Mouse (Mus musculus) cerebellum, postnatal 36 days (tissue): ENCODE measurements at regions not wholly inside any gene's neighbourhood (a gene's known extent, or its start where the extent isn't known, plus 50 kb on each side); places are given as distances from the start of the nearest gene placed in this dataset.
A peak's percentile ranks its signal among the peaks of the same experiment; 100 is the strongest.

ENCODE experiments used
- DNase-seq, 2 experiments: peaks; one replicate each; pipeline ENCODE4 v3.0.0; 2021 to 2022; ENCODE audit warnings: mixed read lengths in 2 of 2

DNA sequence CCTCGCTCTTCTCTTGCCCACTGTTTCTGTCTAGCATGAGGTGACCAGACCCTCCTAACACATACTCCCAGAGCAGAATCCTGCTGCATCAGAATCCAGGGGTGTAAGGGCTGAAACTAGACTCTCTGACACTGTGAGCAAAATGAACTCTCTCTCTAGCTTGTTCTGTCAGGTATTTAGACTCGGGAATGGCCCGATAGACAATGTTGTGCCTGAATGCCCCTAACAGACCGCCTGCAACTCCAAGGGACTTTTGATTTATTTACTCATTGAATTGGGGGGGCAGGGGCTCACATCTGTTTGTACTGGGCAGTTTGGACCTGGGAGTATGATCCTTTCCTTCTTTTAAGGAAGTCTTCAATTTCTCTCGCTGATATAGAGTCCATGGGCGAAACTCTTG lies 469.3 kb upstream of the Trpc7 start:
- no peak for DNase-seq

DNA sequence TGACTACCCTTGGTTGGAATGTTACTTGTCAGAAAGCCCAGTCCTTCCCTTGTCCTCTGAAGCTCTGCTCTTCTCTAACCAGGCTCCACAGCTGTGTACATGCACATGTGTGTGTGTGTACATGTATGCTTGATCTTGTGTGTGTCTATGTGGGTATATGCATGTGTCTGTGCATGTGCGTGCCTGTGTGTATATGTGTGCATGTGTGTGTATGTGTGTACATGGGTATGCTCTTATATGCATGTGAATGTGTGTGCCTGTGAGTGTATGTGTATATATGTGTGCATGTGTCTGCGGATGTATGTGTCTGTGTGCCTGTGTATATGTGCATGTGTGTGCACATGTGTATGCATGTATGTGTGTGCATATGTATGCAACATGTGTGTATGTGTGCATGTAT lies 468.6 kb upstream of the Trpc7 start:
- no peak for DNase-seq

DNA sequence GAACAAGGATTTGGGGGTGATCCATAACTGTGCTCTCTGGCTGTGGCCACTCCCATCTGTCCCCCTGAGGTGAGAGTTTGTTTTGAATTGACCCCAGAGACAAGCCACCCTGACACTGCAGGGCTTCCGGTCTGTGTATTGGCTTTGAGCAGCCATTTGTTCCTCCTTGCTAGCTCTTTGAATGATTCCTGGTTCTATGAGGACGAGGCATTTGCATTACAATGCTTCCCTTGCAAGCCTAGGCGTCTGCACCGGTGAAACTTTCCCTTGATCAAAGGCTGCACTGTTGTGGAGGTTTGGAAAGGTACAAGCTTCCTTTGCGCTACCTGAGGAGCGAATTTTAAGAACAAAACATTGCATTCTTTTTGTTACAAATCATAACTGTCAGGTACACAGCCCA lies 466.8 kb upstream of the Trpc7 start:
- no peak for DNase-seq

DNA sequence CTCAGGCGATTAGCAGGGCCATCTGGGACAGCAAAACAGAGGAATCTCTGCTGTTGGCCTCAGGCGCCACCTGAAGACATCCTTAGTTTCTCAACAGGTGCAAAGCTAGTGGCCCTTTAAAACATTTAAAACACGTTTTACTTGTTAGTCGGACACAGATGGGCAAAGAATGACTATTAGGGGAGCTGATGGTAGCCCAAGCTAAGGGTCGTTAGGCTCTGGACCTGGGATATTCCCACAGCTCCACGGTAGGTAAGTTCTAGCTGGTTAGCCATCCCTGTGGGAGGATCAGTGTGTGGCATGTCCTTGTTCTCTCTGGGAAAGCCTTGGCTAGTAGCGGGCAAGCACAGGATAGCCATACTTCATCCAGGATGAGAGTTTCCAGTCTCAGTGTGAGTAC lies 465.5 kb upstream of the Trpc7 start:
- DNase-seq = no peak

DNA sequence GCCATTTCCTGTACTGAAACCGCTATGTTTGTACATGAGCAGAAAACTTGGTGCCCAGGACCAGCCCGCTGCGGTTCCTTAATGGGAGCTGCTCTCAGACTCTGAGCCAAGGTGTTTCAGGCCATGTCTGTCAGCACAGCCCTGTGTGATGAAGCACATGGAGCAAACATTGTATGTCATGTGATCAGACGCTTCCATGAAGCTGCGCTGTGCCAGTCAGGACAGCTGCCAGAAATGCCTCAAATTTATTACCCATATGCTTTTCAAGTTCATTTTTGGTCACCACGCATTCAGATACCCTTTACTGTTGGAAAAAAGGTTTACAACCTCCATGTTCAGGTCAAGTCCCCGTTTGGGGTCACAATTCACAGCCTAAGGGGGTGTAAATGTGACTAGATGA lies 458.8 kb upstream of the Trpc7 start:
- DNase-seq = no peak

DNA sequence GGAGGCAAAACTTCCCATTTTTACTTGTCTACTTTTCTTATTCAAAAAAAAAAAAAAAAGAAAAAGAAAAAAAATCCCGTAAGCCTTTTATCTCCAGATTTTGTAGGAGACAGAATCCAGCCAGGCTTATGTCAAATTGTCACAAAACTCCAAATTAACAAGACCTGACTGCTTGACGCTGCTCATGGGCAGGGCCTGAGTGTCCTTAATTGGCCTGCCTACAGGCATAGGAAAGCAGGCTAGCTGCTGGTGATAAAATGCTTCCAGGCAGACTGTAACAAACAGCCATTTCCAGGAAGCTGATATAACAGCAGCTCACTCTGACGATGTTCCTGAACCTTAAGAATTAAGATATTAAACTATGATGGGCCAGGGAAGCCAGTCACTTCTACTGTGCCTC lies 458.2 kb upstream of the Trpc7 start:
- DNase-seq = no peak

DNA sequence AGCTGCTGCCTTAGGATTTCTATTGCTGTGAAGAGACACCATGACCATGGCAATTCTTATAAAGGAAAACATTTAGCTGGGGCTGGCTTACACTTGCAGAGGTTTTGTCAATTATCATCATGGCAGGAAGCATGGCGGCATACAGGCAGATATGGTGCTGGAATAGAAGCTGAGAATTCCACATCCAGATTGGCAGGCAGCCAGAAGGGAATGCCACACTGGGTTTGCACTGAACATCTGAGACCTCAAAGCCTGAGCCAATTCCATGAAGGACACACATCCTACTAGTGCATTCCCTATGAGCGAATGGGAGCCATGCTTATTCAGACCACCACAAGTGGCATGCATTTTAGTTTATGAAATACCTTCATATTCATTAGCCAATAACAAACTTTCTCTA lies 455.0 kb upstream of the Trpc7 start:
- no peak for DNase-seq

DNA sequence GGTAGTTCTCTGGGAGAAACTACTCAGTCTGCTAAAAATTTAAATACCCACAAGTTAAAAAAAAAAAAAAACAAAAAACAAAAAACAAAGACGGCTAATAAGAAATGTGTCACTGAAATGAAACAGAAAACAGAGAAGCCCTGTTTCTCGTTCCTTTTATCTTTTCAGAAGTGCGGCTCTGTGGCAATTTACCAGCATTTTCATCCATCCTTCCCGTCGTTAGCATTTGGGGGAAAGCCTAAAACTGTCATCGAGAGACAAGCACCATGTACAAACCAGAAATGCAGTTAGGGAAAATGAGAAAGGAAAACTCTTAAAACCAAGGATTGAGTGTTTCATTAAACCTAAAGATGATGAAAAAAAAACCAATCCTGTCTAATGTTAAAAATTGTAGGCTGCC lies 442.9 kb upstream of the Trpc7 start:
- DNase-seq = no peak

DNA sequence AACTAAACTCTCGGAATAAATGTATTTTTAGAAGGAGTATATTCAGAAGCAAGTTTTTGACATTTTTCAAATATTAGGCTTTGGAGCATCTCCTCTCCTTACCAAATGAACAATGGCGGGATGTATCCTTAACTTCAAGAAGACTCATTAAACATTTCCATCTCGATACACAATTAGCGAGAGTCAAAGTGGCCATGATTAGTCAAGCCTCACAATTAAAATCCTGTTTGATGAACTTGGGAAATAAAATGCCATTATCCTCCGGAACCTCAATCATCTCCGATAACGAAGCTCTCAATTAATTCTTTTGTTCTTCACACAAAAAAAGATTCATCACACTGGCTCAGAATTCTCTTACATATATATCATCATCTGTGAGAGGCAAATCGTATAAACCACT lies 440.8 kb upstream of the Trpc7 start:
- no peak for DNase-seq

DNA sequence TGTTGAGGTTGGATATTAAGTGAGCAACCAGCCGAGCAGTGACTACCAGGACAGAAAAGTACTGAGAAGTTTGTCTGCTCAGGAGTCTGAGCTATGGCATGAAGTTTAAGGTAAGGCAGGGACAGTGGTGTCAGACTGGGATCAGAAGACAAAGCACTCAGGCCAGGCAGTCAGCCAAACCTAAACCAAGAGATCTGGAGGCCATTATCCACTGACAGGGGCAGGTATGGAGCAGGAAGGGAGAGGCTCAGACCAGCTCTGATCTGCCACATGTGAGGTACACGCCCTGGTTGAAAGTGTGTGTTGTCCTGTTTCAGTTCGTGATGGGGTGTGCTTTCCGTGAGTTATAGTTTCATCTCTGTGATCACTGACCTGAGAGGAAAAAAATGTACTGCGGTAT lies 437.2 kb upstream of the Trpc7 start:
- DNase-seq = no peak

DNA sequence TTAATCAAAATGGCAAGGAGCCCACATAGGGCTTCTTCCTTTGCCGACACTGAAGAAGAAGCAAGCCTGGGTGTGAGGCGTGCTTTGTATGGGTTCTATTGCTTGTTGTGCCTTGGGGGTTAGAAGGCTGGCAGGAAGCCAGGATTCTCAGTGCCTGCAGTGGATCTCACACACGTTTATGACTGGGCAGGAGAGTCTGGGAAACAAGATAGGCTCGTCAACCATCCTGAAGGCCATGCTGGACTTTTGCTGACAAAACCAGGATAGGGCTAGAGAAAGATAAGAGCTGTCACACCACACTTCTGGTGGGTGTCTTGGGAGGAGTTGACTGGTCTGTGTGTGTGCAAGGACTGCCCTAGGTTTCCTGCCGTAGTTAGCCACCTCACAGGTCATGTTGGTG lies 436.1 kb upstream of the Trpc7 start:
- no peak for DNase-seq

DNA sequence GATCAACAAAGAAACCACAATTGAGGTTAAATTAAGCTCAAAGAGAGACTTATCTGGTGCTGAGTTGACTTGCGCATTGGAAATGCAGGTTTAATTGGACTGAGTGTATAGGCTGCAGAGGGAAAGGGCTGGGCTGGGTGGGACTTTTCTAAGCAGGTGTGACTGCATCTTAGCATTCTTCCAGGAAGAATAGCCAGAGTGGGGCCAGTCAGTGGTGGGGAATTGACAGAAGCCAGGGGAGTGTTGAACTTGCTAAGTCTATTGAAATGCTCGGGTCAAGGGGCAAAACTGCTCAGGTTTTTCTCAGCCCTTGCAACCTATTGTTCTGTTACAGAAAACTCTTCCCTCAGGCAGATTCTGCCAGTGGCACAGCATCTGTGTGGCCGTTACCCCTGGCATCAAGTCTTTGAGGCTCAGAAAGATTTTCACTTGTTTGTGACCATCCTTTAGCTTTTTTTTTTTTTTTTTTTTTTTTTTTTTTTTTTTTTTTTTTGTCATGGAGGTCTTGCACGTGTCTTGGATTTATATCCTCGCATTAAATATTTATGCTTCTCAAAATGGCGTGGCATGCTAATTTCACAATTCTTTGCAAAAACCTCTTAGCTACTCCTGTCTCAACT lies 429.6 kb upstream of the Trpc7 start:
- DNase-seq = no peak

DNA sequence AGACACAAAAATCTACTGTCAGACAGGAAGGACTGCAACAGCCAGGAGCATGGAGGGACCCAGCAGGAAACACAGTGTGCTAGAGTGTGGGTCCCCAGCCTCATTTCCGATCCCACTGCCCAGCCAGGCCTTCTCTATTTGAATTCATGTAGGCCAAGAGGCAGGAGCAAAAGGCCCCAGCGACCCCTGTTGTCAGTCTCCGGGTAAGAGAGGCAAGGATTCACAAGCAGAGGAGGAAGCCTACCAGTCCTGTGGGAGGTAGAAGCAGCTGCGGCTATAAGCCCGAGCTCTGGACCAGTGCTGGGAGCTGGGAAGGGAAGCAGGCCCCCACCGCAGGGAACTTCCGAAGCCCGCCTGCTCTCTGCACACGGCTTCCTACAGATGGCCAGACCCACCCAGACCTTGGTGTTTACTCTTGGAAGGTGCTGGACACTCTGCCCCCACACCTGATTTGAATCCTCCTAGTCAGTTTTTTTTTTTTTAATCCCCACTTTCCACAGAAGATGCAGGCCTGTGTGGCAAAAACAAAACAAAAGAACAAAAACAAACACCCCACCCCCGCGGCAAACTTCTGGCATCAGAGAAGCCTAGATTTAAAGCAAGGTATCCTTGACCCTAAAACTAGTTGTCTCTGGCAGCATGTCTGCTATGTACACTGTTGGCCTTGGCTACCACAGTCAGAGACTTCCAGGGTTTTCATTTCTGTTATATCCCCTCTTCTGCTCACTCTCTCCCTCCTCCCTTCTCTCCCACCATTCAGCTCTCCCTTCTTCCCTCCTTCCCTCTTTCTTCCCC lies 420.6 kb upstream of the Trpc7 start:
- no peak for DNase-seq

DNA sequence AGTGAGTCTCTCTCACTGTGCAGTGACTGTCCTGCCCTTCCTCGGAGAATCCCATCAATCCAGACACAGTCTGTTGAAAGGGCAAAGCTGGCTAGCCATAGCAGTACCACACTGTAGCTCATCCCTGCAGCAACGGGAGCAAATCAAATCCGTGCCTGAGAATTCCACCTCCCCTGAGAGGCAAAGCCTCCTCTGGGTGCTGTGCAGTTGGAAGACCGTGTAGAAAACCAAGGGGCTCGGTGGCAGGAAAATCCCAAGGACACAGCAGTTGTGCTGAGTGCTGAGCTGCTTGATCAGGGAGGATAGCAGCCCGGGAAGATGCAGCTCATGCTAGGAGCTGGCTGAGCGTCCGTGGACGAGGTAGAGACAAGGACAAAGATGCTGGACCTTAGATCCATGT lies 418.7 kb upstream of the Trpc7 start:
- DNase-seq = no peak

DNA sequence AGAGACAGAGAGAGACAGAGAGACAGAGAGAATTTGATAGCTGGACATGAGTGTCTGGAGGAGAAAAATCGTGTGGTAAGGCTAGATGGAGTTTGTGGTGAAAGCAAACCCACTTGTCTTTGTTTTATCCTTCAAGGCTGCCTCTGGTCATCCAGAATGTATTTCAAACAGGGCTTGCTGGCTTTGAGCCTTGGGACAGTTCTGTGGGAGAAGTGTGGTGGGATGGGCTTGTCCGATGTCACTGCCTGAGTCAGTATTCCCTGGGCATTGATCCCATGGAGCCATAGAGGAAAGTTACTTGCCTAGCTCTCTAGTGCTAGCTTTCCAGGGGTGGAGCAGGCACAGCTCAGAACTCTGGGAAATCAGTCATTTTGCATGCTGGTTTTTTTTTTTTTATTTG lies 417.9 kb upstream of the Trpc7 start:
- no peak for DNase-seq

DNA sequence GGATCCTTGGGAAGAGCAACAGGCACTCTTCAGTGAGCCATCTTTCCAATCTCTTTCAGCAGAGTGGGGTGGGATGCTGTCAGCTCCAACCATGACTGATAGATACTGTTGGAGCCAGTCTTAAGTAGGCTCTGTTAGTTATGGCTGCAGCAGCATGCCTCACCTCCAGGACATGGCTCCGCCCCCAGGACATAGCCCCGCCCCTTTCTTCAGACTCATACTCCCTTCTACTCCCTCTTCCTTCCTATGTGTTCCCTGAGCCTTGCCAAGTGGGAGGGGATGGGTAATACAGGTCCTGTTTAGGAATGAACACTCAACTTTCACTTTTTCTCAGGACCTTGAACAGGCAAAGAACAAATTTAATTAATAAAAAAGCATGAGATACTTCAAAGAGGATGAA lies 415.4 kb upstream of the Trpc7 start:
- no peak for DNase-seq

DNA sequence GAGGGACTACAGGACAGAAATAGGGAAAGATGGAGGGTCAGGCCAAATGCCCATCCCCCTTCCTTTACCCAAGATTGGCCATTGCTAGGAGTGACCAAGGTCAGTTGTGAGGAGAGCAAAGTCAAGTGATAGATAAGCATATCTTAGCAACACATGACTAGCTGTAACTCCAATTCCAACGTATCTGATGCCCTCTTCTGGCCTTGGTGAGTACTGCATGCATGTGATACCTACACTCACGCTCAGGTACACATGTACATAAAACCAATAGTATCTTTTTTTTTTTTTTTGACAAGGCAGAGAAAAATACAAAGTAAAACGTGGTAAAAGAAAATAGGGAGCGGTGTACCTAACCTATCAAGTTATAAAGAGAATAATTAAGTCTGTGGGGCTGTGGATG lies 413.8 kb upstream of the Trpc7 start:
- no peak for DNase-seq

DNA sequence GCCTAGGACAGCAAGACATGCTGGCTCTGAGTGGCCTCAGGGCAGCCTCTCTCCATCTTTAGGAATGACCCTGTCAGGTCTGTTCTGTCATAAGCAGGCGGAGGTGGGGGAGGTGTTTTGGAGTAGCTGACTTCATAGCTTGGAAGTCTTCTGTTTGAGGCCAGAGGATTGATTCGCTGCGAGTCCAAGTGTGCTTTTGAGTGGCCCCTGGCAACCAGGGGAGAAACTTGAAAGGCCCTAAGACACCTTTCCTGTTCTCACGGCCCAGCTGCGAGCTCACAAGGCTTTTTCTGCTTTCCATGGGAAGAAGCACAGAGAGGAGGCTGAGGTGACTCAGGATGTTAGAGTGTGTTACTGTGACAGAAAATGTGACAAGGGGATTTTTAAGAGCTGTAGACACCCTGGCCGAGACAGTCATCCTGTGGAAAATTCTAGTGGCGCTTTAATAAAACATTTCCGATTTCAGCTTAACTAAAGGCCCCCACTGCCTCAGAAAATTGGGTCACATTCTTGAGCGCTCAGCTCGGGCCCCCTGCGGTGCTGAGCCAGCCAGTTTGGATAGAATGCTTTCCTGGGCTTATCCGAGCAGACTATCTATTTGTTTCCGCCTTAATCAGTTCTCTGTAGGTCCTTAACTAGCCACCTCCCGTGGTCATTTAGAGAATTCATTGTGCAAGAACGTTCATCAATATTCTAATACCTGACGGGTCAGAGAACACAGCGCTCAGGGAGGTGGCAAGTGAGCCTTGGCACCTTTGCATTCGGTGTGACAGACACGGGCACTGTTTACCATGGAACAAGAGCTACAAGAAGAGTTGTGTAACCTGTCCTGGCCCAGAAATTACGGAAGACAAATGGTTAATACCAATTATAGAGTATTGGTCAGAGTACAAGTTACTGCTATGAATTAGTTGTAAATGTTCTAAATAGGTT lies 412.4 kb upstream of the Trpc7 start:
- peak; percentile 30 to 40 for DNase-seq

DNA sequence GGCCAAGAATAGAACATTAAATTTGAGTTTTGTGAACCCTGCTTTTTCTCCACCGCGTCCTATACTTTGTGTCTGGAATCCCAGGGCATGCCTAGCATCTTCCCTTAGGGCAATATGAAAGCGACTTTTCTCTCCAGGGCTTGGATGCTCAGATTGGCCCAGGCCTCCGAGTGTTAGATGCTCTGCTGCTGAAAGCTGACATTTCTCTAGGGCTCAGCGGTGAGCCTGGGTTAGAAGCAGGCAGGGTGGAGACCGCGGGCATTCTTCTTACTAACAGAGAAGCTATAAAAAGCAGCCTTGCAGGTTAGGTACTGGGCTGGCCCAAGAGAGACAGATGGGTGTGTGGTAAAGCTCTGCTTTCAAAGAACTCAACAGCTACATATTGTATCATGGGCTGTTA lies 409.8 kb upstream of the Trpc7 start:
- DNase-seq = no peak

DNA sequence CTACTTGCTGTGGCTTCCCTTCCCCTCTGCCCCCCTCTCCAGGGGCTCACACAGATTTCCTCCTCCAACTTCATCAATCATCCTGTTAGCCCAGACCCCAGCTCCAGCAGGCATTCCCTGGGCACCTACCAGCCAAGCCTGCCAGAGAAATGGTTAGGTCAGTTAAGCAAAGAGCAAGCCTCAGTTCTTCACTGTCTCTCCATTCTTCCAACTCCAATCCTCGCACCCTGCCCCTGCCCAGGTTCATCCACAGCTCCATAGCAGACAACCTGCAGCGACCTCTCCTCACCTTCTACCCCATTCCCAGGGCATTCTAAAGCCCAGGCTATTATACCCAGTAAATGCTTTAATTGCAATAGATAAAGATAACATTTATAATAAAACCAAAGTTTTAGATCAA lies 408.0 kb upstream of the Trpc7 start:
- DNase-seq = no peak

DNA sequence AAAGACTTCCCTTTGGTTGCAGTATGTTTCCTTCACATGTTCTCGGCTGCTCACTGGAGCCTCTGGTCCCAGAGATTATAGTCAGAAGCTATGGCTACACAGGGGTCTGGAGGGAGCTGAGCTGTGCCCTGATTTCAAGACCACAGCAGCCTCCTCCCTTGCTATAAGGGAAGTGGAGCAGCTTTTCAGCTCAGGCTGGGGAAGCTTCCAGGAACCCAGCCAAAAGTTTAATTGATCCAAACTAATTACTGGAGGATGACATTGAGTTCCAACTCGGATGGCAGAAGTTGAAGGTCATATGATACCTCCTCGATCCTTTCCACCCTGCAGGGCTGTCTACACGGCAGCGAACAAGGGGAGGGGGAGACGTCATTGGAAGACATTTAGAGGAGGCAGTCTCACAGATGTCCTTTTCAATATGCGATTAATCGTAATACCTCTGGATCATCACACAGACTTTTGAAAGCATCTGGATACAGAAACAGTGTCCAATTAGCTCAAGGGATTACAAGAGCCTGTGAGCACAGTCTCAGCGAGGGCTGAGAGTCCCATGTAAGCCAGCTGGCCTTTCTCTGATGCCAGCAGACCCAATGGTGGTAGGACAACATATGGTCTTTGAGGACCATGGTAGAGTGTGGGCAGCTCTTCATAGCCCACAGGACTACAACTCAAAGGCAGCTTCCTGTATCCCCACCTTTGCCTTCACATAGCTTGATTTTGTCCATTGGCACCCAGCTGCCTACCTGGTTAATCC lies 396.1 kb upstream of the Trpc7 start:
- DNase-seq = no peak

DNA sequence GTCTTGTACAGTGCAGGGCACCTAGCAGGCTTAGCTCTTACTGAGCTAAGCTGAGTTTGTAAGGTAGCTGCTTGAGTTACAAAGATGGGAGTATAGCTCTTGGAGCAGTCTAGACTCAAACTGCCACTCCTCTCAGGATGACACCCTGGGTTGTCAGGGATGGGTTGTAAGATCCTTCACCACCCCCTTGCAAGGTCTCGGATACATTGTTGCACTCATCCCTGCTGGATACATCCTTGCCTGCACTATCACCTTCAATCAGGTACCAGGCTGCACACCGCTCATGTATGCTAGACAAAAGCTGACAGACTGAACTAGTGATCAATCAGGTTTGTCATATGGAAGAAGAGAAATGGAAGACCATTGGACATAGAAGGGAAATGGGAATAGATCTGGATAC lies 390.4 kb upstream of the Trpc7 start:
- DNase-seq = no peak

DNA sequence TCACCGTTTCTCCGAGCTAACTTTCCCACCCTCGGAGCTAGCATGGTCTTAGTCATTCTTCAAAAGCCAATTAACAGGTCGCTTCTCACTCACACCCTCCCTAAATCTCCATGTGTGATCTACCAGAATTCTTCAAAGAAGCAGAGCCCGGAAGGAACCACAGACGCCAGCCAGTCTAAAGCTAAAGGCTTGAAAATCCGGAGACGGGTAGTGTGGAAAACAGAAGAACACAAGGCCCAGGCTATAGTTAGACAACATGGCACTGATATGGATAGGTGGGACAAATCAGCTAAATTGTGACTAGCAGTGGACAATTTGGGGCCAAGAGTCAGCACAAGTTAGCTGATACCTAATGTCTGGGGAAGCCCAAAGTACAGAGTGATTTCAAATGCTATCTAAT lies 387.0 kb upstream of the Trpc7 start:
- no peak for DNase-seq
